Mouse (Mus musculus): ENCODE data around the gene Il18.

Il18 gene

DNA sequence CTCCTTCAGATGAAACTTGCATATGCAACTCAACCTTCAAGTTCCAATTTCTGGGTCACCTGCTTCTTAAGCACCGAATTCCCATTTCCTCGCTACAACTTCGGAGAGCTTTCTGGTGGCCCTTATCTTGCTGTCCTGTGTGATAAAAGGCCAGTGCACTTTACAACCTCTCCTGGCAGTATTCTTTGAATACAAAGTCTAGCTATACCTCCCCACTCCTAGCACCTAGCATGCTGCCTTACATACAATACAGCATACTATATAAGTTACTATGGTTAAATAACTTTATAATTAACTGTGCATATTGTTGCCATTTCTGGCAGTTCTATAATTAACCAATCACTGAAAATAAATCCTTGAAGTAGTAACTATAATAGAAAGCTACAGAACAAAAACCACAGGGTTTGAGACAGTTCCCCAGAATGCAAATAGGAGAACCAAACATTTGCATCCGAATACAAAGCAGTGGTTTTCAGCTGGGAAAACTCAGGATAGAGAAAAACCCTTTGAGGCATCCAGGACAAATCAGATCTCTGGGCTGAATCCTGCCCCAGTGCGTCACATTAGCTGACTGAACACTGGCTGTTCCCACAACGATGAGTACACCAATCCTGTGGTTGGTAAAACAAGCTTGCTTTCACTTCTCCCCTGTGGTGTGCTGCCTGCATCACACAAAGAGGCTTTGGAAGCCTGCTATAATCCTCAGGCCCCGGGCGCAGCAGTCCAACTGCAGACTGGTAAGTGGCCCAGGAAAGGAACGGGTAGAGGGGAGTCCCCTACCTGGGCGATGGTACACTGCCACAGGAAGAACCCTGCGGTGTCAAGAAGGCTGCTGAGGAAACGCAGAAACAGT is at the start of gene Il18:
Gene Il18 (plus strand): TSS at position 587 of the 853 bp plus-strand sequence.
- DNase-seq (ENCODE audit: low read depth, low spot score) = peak; percentile 94

GRCm38 (mm10) chr9:50505405-50505804 is 49.2 kb upstream of the Il18 start:
- no peak for DNase-seq (ENCODE audit: low read depth, low spot score)

GRCm38 (mm10) chr9:50507570-50507969 is 47.1 kb upstream of the Il18 start:
- peak; percentile 39 for DNase-seq (ENCODE audit: low read depth, low spot score)

- DNase-seq (ENCODE audit: low read depth, low spot score) = no peak
Observed at GRCm38 (mm10) chr9:50515462-50515861, 39.2 kb upstream of the Il18 start.

- no peak for DNase-seq (ENCODE audit: low read depth, low spot score)
Observed at GRCm38 (mm10) chr9:50518781-50519180, 35.8 kb upstream of the Il18 start.

DNA sequence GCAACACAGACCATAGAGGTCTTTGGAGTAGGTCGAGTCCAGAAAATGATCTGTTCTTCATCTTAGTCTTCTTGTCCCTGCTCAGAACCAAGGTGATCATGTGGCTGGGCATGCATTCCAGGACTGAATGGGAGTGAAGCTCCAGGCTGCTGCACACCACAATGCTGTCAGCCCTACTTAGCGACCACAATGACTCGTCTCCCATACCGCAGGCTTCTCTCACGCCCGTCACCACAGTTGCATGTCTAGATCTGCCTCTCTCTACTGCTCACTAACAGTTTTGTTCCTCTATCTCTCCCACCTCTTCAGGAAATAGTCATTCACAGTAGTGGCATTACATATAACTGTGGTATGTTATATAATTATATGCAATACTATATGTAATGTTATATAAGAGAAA is 33.9 kb upstream of the Il18 start:
- no peak for DNase-seq (ENCODE audit: low read depth, low spot score)

DNA sequence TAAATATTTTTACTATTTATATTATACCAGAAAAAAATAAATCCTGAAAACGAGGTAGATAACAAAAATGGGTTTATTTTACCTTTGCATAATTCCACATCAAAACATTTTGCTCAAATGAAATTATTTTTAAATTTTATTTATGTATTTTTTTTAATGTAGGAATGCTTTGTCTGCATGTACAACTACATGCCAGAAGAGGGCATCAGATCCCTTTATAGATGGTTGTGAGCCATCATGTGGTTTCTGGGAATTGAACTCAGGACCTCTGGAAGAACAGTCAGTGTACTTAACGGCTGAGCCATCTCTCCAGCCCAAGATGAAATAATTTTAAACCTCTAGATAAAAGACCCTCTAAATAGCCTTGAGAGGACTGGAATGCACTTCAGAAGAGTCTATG is 33.1 kb upstream of the Il18 start:
- DNase-seq (ENCODE audit: low read depth, low spot score) = no peak

DNA sequence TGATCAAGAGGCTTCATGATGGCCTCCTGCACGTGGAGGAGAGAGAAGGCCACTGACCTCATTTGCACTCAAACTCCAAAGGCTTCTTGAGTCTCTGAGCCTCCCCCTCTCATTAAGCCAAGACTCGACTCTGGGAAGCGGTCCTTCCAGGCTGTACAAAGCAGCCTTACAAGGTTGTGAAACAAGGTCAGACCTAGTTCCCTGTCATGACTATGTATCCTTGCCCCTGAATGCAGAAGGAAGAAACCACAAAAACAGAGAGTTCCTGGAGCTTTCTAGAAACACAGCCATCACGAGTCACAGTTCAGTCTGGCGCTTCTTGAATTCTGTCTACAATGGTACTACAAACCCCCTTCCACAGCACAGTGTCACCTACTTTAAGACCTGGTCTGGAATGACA is 32.1 kb upstream of the Il18 start:
- no peak for DNase-seq (ENCODE audit: low read depth, low spot score)

GRCm38 (mm10) chr9:50524936-50525335 is 29.7 kb upstream of the Il18 start:
- no peak for DNase-seq (ENCODE audit: low read depth, low spot score)

DNA sequence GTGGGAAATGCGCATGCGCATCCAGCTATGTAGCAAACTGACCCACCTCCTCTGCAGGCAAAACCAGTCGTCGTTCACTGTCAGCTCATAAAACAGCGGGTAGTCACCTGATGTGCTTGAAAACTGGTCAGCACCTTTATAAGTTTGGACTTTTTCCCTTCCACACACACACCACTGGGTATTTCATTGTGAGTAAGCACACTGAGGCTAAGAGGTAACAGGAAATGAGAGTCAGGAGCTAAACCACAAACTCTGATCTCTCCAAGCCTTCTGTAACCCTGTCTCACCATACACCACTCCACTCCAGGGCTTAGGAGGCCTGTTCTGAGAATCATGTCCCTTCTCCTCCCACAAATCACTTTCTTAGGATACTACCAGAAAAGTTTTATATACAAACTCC is 29.0 kb upstream of the Il18 start:
- DNase-seq (ENCODE audit: low read depth, low spot score) = no peak

DNA sequence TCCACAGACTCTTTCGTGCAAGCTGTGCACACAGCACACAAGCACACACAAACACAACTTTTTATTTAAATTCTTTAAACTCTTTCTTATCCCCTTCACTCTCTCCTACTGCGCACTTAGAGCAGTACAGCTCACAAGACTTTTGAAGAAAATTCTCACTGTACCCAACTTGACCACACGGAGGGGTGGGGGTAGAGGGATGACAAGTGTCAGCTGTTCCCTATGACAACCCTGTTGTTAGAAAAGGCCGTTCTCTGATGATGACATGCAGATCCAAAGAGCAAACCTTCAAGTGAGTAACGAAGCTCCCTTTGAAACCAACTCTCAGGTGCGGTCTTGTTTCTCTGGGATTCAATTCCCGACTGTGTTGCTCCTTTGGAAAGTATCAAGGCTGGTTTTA is 26.8 kb upstream of the Il18 start:
- DNase-seq (ENCODE audit: low read depth, low spot score) = peak; percentile 7

GRCm38 (mm10) chr9:50528293-50528892 is 26.2 kb upstream of the Il18 start, which contains the start of gene Pts:
TSS of gene Pts (minus strand) at chr9:50528724.
- DNase-seq (ENCODE audit: low read depth, low spot score) = peak; percentile 99

- peak; percentile 75 for DNase-seq (ENCODE audit: low read depth, low spot score)
Observed at GRCm38 (mm10) chr9:50530890-50531289, 23.7 kb upstream of the Il18 start.

DNA sequence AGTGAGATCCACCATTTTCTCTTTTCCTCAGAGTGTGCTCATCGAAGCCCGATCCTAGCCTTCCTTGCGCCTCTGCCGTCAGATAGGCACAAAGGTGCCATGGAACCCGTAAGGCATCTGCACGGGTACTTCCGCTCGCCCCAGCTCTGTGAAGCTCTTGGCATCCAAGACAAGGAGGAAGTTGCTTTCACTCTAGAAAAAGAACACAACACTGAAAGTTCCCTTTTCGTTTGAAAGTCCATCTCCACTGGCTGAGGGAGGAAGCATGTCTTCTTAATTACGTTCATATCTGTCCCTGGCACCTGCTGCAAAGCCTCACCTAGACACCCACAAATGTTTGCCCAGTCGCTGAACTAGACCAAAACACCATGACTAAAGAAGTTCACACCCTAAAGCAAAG is 21.3 kb upstream of the Il18 start:
- peak; percentile 30 for DNase-seq (ENCODE audit: low read depth, low spot score)

DNA sequence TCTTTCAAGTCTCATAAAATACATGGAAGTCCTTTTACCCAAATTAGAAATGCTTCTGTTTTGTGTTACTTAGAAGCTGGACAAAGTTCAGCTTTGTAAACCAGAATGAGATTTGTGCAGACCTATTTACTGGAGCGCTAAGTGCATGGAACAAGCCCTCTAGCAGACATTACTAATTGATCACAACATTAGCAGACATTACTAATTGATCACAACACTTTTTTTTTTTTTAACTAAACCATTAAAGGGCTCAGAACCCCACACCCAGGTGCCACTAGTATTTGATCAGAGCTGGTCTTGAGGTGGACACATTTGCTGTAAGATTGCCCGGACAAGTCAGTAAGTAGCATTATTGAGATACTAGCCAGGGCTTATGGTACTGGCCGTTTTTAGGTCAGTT is 20.8 kb upstream of the Il18 start:
- DNase-seq (ENCODE audit: low read depth, low spot score) = peak; percentile 10

DNA sequence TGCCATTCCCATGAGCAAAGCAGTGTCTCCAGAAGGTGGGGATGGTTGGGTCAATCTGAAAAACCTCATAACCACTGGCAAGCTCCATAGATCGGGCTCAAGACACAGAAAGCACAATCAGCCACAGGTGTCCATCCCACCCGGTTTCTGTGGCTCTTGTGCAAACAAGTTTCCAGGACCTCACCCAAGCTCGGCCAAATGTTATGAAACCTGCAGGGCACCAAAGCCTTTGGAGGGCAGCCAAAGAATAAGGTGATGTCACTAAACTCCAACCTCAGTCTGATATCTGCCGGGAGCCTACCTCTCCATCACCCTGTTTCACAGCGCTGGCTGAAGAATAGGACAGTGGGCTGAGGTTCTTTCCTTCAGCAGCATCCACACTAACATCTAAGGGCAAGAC is 18.7 kb upstream of the Il18 start:
- DNase-seq (ENCODE audit: low read depth, low spot score) = no peak

DNA sequence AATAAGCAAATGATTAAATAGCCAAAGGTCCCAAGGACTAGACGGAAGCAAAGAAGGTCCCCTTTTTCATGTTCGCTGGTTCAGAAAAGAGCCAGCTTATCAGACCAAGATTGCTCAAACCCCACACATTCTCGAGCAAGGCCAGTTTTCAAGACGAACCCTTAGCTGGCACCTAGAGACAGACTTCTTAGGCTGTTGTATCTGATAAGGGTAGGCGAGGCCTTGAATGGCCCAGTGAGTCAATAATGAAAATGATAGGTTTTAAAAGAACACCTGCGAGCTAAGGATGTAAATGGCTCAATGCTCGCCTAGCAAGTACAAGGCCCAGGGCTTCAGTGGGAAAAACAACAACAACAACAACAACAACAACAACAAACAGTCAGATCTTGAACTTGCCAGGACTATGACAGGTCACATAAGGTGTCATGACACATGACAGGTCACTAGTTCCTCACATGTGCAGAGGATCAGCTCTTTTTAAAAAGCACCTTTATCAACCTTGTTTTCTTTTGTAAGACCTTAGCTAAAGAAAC is 18.0 kb upstream of the Il18 start:
- no peak for DNase-seq (ENCODE audit: low read depth, low spot score)

GRCm38 (mm10) chr9:50537295-50537694 is 17.3 kb upstream of the Il18 start:
- no peak for DNase-seq (ENCODE audit: low read depth, low spot score)

DNA sequence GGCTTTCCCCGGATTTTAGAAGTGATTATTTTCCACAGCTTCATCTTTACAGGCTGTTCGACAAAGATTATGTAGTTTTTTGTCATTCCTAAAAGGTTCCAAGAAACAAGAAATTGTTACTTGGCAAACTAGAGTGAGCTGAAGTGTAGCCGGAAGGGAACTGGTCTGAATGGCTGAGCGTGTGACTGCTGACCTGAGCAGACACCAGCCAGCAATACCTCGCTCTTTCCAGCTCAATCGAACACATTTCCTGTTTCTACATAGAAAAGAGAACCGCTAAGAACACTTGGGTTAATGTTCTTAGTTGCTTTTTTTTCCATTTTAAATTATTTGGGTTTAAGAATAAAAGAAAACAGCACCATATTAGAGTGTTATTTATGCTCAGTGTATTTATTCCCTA is 14.5 kb upstream of the Il18 start:
- DNase-seq (ENCODE audit: low read depth, low spot score) = peak; percentile 16

- DNase-seq (ENCODE audit: low read depth, low spot score) = no peak
Observed at GRCm38 (mm10) chr9:50542401-50542800, 12.2 kb upstream of the Il18 start.

DNA sequence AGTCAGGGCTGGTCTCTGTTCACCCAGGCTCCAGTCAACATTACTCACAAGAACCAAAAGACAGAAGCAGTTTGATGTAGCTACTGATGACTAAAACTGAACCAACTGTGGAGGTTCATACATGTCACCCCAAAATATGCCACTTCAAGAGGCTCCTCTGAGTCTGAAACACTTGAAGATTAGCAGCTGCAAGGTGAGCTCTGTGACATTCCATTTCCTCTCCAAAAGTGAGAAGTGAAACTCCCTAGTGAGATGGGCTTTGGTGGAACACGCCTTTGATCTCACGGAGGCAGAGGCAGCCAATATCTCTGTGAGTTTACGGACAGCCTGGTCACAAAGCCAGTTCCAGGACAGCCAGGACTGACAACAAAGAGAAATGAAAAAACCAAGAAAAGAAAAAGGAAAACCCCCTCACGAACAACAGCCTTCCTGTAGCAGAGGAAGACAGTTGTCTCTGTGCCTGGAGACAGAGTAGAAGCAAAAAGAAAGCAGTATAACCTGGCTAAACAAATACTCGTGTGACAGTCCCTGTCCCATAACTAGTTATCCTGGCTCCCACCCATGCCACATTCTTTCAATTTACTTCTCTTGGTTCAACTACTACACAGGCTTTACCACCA is 6.7 kb upstream of the Il18 start:
- no peak for DNase-seq (ENCODE audit: low read depth, low spot score)

- no peak for DNase-seq (ENCODE audit: low read depth, low spot score)
Observed at GRCm38 (mm10) chr9:50548936-50549335, 5.7 kb upstream of the Il18 start.

GRCm38 (mm10) chr9:50552206-50552605 is 2.4 kb upstream of the Il18 start:
- no peak for DNase-seq (ENCODE audit: low read depth, low spot score)

Data from brain, adult 2 months (tissue).